Mouse (Mus musculus): ENCODE measurements at regions not wholly inside any gene's neighbourhood (a gene's known extent, or its start where the extent isn't known, plus 50 kb on each side); places are given as distances from the start of the nearest gene placed in this dataset.

- no peak for TF ChIP-seq CTCF (IDR thresholded peaks at IDR 0.05; ENCODE audit: low read depth)
- TF ChIP-seq EP300 (IDR thresholded peaks at IDR 0.05; ENCODE audit: low read depth) = no peak
Measured at GRCm38 (mm10) chr17:16588791-16589190, 475.1 kb upstream of the Zfp960 start.
